Mouse (Mus musculus) gastrocnemius, postnatal 25 days (tissue): Measurements from ENCODE around the gene Trpv1. TPM values are rescaled to one million over a fixed set of nuclear protein-coding genes. Genes with fewer than 3 reads are reported as not detected.

Experiments used
- DNase-seq: peaks from one replicate; pipeline ENCODE4 v3.0.0; 2022
- long read RNA-seq, 2 experiments: library from polyadenylated mRNA; stranded (forward); transcript quantifications; one replicate each; pipeline ENCODE4 v2.0.0; 2021
- total RNA-seq, 2 experiments: library from RNA; stranded (reverse); gene quantifications; 1 replicate in 1 of 2; 2 replicates in 1 of 2; pipeline ENCODE4 v1.2.3; 2021

Gene Trpv1
- total RNA-seq = under 1 TPM in 1 of 2 experiments, not detected in 1; 0.21 TPM
- long read RNA-seq, experiment 1 = 0 reads
- long read RNA-seq, experiment 2, partial matches to known transcripts = 0 of 2 reads
- long read RNA-seq, experiment 2, other reads (novel, unspliced or antisense) = 2 of 2 reads

DNA sequence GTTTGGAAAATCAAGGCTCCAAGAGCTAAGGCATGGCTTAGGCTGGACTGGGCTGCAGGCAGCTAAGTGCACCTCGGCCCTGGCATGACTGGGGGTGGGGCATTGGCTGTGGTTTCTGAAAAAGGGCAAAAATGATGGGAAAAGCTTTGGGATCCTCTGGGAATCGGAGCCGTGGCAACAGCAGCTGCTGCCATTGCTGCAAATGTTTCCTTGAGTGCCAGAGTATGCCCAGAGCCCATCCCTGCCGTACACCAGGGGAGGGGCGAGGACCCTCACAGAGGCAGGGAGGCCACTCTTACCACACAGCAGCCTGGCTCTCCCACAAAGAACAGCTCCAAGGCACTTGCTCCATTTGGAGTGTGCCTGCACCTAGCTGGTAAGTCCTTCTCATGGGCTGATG is at the start of gene Trpv1:
Trpv1 (plus strand) TSS at position 301 of the 400 bp plus-strand sequence.
- no peak for DNase-seq

DNA sequence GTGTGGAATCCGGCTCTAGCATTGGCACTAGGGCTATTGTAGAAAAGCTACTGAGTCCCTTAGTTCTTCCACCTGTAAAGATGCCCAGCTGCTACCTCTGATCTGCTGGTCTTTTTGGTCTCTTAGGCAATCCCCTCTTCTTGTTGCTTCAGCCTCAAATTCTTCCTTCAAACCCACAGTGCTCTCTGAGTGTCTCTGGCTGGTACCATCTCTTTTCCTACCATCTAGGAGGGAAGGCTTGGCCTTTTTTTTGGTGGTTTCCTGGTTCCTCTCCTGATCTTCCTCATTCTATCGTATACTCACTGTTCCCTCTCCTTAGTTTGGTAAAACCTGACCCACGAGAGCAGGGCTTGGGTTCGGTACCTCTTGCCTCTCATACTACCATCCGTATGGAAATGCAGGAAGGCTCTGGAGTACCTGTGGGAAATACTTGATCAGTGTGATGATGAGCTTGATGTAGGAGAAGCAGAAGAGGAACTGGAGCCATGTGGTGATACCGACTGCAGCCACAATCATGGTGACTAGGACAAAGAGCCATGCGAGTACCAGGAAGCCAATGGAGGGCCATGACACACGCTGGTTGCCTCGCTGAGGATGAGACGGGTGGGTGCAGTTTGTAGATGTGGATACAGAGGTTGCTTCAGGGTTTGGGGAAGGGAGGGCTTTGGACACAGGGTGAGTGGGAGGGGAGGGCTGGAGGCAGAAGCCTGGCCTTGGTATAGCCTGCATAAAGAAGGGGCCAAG is 48.0 kb upstream of the Trpv1 start:
- DNase-seq = no peak

DNA sequence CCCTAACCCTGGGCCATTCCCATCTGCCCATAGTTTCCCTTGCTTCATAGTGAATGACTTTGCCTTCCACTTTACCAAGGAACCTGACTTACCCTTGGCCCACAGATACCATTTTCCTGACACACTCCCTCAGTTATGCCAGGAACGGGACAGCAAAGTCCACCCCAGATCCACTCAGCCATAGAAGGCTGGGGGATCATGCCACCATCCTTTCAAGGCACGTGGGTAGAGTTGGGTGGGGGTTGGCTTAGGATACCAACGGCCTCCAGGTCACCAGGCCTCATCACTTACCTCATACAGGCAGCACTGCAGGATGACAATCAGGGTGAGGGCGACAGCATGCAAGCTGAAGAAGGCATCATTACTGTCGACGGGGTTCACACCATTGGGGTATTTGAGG is 46.9 kb upstream of the Trpv1 start:
- no peak for DNase-seq

DNA sequence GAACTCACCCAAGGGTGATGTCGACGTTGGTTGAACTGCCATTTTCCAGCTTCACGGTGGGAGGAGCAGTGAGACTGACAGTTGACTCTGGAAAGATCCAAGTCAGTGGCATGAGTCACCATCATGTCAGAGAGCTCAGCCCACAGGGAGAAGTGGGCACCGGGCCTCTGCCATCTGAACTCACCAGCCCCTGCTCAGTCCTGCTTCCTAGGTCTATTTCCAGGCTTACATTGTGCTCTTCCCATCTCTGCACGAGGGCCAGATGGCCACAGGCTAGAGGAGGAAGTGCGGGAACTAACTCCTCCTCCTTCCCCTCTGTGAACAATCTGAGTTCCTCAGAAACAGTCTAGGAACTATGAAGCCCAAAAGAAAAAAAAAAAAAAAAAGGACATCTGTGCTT is 41.0 kb upstream of the Trpv1 start:
- no peak for DNase-seq

DNA sequence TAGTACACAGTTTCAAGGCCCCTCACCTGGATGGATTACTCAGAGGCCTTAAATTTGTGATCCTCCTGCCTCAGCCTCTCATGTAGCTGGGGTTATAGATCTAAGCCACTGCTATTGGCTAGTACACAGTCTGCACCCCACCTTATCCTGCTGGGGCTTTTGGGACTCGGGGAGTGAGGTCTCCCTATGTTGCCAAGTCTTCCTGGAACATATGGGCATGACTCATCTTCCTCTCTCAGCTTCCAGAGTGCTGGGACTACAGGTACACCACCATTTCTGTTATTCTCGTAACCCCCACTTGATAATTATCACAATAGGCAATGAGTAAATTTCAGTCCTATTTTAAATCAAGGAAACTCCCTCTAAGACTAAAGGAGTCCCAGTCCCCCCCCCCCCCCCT is 39.6 kb upstream of the Trpv1 start:
- no peak for DNase-seq

DNA sequence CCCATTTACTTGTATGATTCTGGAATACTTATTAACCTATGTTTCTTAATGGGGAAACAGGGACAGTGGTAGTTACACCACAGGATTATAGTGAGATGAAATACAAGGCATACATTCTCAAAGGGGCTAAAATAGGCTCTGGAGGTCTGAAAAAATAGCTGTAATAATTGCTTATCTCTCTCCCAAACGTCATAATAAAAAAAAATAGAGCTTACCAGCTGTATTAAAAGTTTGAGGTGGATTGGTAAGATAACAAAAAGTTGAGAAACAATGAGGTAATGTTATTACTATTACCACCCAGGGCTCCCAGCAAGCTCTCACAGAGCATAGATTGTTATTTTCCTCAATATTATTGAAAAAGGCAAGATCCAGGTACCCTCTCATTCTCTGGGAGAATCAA is 35.9 kb upstream of the Trpv1 start:
- no peak for DNase-seq

DNA sequence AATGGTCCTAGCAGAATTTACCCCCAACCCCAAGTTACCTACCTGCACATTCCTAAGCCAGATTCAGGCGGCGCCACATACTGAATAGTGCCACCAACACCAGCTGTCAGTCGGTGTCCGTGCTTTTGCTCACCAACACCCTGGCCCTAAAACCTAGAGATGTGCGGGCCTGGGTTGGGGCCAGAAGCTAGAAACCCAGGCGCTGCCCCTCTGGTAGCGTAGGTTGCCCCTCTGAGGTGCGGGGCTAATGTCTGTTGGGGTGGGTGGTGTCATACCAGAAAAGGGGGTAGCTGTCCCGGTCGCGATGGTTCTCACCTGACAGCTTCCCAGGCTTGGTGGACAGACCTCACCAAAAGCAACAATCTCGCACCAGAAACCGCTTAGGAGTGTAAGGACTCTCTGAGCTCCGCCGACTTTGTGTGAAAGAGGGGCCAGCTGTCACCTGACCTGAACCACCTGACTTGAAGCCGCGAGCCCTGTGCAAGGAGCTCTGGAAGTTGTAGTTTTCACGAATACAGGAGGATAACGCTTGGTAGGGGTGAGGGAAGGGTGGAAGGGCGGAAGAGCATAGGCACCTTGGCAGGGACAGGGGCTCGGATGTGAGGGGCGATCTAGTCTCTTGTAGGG is 35.4 kb upstream of the Trpv1 start, which contains the start of gene Ctns:
Ctns (minus strand) TSS at position 440 of the 627 bp plus-strand sequence.
- peak; percentile 84 for DNase-seq

DNA sequence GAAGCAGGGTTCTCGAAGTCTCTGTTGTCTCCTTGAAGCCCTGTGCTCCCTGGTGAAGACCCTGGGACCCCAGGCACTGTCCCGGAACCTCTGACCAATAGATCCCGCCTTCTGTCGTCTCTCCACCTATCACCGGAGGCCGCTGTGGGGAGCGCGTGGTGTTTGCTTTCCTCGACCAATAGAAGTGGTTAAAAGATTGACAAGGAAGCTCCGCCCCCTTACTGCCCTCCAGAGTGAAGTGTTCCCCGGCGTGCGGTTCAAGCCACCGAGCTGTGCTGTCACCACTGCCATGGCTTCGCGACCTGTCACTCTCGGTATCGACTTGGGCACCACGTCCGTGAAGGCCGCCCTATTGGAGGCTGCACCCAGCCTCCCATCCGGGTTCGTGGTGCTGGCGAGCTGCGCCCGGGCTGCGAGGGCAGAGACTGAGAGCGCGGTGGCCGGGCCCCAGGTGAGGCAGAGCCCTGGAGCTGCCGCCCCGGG is 34.8 kb upstream of the Trpv1 start, which contains the start of gene Shpk:
Shpk (plus strand) TSS at position 231 of the 483 bp plus-strand sequence.
- DNase-seq = peak; percentile 93

DNA sequence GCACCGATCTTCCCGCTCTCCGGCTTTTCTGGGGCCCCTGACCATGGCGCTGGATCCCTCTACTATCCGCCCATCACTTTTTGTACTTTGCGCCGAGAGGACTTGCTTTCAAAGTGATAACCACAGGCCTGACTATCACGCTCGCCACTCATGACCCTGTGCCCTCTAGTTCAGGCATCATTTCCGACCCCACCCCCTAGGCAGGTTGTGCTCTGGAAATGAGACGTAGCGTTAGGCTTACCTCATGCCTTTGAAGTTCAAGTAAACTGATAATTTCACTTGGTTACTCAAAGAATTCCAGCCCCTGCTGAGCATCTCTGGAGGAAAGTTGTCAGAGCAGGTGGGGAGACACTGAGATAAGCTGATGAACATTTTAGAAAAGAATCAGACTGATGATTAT is 34.2 kb upstream of the Trpv1 start:
- no peak for DNase-seq

DNA sequence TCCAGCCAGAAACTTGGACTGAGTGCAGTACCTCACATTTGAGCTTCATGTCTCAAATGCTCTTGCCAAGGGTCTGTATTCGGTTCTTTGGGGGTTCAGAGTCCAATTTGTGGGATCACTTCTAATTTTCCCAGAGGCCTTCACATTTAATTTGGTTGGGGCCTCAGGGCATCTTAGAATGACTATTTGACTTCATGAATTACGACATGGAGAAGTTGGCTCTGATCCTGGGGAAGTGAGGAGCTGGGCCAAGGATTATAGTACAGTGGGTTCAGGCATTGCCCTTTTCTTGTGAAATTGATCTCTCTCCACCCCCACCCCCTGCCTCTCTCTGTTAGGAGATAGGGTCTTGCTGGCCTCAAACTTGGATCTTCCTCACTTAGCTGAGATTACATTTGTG is 33.1 kb upstream of the Trpv1 start:
- no peak for DNase-seq

DNA sequence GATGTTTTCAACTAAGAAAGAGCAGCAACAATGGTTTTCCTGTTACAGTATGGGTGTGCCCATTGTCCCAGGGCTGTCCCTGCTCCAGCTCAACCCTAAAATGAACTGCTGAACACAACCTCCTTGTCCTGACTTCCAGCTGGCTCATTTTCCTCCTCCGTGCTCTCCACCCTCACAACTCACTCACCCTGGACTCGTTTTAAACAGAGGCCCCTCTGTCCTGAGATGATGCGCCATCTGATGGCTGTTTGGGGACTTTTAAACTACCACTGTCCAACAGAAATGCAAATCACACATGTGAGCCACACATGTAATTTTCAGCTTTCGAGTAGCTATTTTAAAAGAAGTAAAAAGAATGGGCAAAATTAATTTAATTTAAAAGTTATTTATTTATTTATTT is 32.5 kb upstream of the Trpv1 start:
- peak; percentile 15 for DNase-seq

DNA sequence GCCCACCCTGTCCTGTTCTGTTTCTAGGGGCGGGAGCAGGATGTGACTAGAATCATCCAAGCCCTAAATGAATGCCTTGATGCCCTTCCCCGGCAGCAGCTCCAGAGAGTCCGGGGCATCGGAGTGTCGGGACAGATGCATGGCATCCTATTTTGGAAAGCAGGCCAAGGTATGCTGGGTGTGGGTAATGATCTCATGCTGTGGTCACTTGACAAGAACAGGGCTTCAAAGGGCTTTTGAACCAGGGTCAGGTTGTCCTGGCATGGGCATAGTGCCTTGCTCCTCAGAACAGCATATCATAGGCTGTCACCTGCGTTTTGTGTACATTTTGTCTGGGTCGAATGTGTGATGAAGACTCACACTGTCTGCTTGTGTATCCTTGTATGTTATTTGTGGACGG is 30.2 kb upstream of the Trpv1 start:
- DNase-seq = no peak

DNA sequence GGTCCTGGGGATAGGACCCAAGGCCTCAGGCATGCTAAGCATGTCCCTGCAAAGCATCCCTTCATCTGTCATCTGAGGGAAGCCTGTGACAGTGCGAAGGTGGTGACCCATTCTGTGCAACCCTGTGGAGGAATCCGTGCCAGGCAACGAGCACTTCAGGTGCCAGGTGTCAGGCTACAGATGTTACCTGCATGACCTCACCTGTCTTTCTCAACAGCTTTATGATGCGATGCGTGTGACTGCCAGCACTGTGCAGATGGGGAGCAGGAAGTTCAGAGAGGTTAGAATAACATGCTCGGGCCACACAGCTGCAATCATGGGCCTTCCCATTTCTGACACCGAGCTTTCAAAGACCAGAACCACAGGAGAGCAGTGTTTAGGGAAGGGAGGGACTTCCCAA is 28.9 kb upstream of the Trpv1 start:
- no peak for DNase-seq

DNA sequence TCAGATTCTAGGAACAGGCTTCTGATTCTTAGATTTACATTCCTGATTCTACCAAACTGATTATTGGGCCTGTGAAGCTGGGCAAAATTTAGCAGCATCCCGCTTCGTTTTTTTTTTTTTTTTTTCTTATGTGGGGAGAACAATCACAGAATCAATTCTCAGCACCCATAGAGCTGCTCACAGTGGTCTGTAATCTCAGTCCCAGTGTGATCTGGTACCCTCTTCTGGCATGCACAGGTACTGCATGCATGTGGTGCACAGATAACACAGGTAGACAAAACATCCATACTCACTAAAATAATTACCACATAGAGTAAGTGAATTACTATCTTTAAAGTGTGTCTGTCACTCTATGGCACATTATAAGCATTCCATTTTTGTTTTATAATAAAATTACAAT is 26.5 kb upstream of the Trpv1 start:
- no peak for DNase-seq

DNA sequence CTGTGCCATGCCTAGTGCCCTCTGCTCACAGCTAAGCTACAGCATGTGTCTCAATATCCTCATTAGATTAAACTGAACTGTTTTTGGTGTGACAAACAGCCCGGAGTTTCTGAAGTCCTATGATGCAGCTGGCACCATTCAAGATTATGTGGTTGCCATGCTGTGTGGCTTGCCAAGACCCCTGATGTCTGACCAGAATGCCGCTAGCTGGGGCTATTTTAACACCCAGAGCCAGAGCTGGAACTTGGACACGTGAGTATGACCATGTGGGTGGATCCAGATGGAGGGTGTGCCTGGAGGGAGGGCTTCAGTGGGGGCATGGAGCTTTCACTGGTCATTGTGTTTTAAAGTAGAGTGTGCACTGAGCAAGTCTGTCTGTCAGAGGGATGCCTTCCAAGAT is 20.1 kb upstream of the Trpv1 start:
- DNase-seq = no peak

DNA sequence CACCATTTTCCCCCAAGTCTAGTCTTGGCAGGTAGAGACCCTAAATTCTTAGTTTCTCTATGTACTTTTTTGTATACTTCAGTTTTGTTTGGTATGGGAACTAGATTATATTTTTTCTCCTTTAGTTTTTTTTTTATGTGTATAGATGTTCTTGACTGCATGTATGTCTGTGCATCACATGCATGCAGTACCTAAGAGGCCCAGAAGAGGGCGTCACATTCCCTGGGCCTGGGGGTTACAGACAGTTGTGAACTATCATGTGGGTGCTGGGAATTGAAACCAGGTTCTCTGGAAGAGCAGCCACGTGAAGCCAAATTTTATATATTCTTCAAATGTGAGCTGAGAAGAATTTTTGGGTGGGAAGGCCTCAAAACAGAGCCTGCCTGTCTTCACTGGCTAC is 14.4 kb upstream of the Trpv1 start:
- DNase-seq = no peak

DNA sequence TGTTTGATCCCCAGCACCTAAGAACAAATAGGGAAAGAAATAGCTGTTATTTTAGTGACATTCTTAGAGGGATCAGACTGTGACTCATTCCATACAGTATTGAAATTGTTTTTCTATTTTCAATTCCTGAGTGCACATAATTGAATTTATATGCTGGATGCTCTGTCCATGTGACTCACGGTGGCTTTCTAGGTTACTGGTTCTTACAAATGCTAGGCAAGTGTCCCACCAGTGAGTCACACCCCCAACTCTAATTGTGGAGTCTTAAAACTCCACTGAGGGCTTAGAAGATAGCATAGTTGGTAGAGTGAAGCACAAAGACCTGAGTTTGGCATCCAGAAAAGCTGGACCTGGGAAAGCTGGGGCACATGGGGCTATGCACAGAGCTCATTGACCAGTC is 13.4 kb upstream of the Trpv1 start:
- no peak for DNase-seq

DNA sequence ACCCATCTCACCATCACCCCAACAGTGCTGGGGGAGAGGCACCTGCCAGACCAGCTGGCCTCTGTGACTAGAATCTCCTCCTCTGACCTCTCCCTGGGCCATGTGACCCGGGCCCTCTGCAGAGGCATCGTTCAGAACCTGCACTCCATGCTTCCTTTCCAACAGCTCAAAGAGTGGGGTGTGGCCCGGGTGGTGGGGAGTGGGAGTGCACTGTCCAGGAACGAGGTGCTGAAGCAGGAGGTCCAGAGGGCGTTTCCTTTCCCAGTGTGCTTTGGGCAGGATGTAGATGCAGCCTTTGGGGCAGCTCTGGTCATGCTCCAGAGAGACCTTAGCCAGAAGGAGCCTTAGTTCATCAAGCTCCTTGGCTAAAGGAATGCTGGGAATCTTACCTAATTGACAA is 11.2 kb upstream of the Trpv1 start:
- no peak for DNase-seq

DNA sequence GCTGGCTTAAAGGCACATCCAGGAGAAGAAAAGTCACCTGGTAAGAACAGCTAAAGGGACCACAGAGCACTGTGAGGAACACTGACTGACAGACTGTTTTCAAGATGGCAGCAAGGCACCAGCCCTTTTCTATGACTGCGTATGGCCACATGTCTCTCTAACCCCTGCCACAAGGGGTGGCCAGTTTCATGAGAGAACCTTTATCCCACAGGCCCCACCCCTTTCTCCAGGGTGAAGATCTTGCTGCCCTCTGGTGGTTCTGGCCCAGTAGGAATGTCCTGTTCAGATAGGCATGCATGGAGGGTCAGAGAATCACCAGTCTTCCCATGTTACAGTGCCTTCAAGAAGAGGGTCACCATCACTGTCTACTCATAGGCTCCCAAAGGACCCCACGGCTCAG is 10.1 kb upstream of the Trpv1 start:
- no peak for DNase-seq

DNA sequence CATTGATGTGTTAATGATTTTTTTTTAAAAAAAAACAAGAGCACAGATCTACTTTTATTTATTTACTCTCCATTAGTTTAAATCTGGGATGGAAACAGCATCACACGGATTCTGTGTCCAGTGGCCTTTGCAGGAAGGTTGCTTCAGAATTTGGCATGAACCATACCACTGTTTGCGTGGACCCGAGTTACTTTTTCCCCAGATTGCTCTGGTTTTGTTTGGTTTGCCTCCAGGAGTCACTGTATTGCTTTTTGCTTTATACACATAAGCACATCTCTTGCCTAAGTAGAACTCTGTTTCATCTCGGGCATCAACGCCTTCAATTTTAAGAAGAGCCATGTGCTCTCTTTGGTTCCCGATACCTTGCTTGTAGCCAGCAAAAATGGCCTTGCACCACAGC is 8.2 kb upstream of the Trpv1 start:
- DNase-seq = no peak

DNA sequence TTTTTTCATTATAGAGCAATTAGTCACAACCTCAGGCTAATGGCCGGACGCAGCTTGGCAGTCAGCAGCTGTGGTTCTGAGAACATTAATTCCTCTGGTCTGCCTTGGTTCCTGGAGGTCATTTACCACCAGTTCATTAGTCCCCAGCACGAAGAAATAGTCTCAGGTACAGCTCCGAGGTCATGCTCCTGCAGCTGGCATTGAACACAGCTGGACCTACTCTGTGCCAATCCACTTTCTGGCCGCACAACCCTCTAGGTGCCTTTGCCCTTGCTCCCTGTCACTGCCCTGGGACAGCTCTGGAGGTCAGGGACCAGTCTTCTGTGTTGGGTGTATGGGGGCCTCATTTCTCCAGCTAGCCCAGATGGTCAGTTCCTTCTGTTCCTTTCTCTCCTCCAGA is 5.2 kb upstream of the Trpv1 start:
- DNase-seq = no peak

DNA sequence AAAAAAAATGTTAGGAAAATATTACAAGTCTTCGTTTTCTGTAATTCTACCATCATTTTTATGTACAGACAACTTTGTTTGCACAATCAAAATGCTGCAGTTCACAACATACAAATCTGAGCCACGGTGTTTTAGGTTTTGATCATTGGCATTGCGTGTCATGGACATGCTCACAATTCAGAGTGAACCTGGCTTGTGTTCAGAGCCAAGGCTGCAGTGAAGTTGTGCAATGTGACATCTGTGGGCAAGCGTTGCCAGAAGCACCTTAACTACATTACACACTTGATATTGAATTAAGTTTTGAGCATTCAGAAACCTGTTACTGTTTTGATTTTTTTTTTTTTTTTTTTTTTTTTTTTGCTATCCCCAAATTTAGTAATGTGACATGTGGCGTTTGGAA is 4.0 kb upstream of the Trpv1 start:
- no peak for DNase-seq

DNA sequence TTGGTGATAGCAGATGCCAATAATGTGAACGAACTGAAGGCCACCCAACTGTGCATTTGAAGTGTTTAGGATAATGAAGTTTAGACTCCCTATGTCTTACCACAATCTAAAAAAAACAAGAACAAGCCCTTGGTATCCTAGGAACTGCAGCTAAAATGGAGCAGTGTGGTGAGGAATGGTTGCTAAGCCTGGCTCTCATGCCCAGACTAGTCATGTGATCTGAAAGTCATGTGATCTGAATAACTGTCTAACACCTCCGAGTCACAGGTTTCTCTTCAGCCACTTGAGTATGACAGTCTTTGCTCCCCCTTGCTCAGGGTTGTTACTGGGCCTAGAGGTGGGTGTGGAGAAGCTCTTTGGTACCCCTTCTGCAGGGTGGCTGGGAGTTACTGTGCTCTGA is 1.6 kb upstream of the Trpv1 start:
- no peak for DNase-seq
